Mouse (Mus musculus) lung, adult 2 months (tissue): ENCODE results near the gene Rnf13.

ENCODE experiments used
- CTCF ChIP-seq: fragments of 200-500 bp; IDR thresholded peaks from 2 replicates; pipeline ENCODE4 v1.5.1; 2011; ENCODE audit warnings: mild to moderate bottlenecking, low read length, control low read depth; ENCODE audit not compliant: insufficient read depth
- POLR2A ChIP-seq: fragments of 200-500 bp; IDR thresholded peaks from 2 replicates; pipeline ENCODE4 v1.6.1; 2011; ENCODE audit warnings: low read depth, mild to moderate bottlenecking, control low read depth, low read length, borderline replicate concordance; ENCODE audit errors: extremely low read depth

GRCm38 (mm10) chr3:57692719-57693118 is 43.1 kb upstream of the Rnf13 start, which contains the start of gene Ankub1:
- no peak for TF ChIP-seq CTCF
- no peak for TF ChIP-seq POLR2A
